Mouse (Mus musculus) hindbrain, embryonic 10.5 days (tissue): ENCODE results near the gene Cisd3. TPM values are rescaled to one million over a fixed set of nuclear protein-coding genes. Genes with fewer than 3 reads are reported as not detected.

Source experiments
- DNase-seq: peaks from one replicate; pipeline ENCODE4 v3.0.0-alpha.2; 2017; ENCODE audit warnings: low spot score
- H3K27ac ChIP-seq: fragments of 300-500 bp; sonication (generic); 2 replicates; pipeline ENCODE4 v1.5.1; 2016; ENCODE audit warnings: mild to moderate bottlenecking, moderate library complexity
- H3K27me3 ChIP-seq: fragments of 300-500 bp; sonication (generic); 2 replicates; pipeline ENCODE4 v1.6.1; 2016; ENCODE audit warnings: mild to moderate bottlenecking; ENCODE audit not compliant: poor library complexity, insufficient read depth, severe bottlenecking
- H3K36me3 ChIP-seq: fragments of 300-500 bp; sonication (generic); 2 replicates; pipeline ENCODE4 v1.6.1; 2016; ENCODE audit warnings: mild to moderate bottlenecking, moderate library complexity
- H3K4me1 ChIP-seq: fragments of 300-500 bp; sonication (generic); replicated peaks from 2 replicates; pipeline ENCODE4 v1.6.1; 2016; ENCODE audit warnings: mild to moderate bottlenecking
- H3K4me3 ChIP-seq: fragments of 300-500 bp; sonication (generic); 2 replicates; pipeline ENCODE4 v1.5.1; 2016; ENCODE audit warnings: mild to moderate bottlenecking, moderate library complexity
- H3K9me3 ChIP-seq: fragments of 300-500 bp; sonication (generic); 2 replicates; pipeline ENCODE4 v1.6.1; 2016; ENCODE audit warnings: mild to moderate bottlenecking, moderate library complexity
- WGBS: fragments of 180-500 bp; shearing (Covaris S2); methylation state at CpG from one replicate; pipeline ENCODE4 v1.1.7; 2016; 5-methylcytosine and 5-hydroxymethylcytosine counted together
- polyA plus RNA-seq: library from polyadenylated mRNA; unstranded; fragments of >200 nt; fragmentation: Nextera tagmentation; extraction: Ambion mirVana; gene quantifications from 2 replicates; pipeline ENCODE4 v1.2.1, GENCODE M21; 2016

Cisd3 gene
- polyA plus RNA-seq, 1 experiment from 2014 or later = 18.3 TPM

DNA sequence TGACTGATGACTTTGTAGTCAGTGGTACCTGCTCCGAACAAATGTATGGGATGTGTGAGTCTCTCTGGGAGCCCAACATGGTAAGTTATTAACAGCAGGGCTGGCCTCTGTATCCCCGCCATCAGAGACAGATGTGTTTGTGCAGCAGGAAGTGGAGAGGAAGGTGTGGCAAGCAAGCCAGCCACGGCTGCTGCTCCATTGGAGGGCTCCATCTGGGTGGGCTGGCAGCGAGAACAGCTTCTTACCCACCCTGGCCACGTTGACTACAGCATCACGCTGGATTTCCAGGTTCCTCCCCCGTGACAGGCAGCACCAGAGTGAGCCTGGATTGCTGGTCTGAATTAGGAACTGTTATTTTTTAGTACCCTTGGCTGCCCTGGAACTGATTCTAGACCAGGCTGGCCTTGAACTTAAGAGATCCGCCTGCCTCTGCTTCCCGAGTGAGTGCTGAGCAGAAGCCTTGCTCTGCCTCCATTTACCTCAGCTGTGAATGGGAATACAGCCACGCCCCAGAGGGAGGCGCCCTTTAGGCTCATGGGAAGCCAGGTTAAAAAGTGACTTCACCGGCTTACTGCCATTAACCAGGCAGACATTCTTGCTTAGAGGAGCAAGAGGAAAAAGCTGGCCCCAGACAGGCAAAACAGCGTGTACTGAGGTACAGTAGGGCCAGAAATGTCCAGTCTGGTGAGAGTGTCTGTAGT lies 25.7 kb downstream of the Cisd3 start:
- Histone ChIP-seq H3K27me3 (no peaks in the 10 kb centered on the region), H3K4me3 (no peak overlapping the region), H3K4me1 (no peaks in the 10 kb centered on the region), H3K9me3 (no peaks in the 10 kb centered on the region), H3K36me3 (peaks cover 89% of the 10 kb centered on the region), H3K27ac (no peak overlapping the region)
- no peak for DNase-seq
- 88% methylated on average over 13 of the region's 13 CpGs for WGBS

DNA sequence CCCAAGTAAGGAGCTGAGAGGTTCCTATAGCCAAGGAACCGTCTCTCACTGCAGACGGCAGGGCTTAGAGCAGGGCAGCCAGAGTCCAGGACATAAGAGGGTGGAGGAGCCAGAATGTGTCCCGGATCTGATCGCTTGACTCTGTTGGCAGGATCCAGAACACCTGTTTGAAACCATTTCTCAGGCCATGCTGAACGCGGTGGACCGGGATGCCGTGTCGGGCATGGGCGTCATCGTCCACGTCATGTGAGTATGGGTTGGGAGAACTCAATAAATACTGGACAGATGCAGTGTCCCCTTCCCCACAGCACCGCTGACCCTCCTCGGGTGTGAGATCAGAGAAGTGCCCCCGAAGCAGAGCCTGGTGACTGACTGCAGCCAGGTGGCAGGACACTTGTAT lies 26.7 kb downstream of the Cisd3 start:
- Histone ChIP-seq H3K9me3 (no peaks in the 10 kb centered on the region), H3K27me3 (no peaks in the 10 kb centered on the region), H3K36me3 (peaks cover 87% of the 10 kb centered on the region), H3K27ac (no peak overlapping the region), H3K4me1 (no peaks in the 10 kb centered on the region), H3K4me3 (no peak overlapping the region)
- no peak for DNase-seq
- 94% methylated on average over 15 of the region's 15 CpGs for WGBS

DNA sequence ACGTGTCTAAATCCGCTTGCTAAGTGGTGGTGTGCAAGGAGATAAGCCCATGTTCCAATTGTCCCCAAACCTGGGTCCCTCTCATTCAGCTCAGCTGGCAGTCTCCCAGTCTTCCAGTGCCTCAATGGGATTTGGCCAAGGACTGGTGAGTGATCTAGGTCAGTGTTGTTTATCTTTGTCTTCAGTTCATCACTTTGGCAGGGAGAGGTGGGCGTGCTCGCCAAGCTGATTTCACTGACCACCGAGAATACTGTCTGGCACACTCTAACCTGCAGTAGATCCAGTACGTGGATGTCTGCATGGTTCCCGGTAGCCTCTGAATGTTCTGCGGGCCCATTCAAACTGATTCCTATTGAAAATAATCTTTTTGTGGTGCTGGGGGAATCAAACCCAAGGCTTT lies 28.3 kb downstream of the Cisd3 start:
- no peak for DNase-seq
- H3K4me1 ChIP-seq = no peaks in the 10 kb centered on the region
- H3K27me3 ChIP-seq = no peaks in the 10 kb centered on the region
- no peak overlapping the region for H3K4me3 ChIP-seq
- 93% methylated on average over 8 of the region's 8 CpGs for WGBS
- H3K9me3 ChIP-seq = no peaks in the 10 kb centered on the region
- H3K36me3 ChIP-seq = peaks cover 87% of the 10 kb centered on the region
- no peak overlapping the region for H3K27ac ChIP-seq

DNA sequence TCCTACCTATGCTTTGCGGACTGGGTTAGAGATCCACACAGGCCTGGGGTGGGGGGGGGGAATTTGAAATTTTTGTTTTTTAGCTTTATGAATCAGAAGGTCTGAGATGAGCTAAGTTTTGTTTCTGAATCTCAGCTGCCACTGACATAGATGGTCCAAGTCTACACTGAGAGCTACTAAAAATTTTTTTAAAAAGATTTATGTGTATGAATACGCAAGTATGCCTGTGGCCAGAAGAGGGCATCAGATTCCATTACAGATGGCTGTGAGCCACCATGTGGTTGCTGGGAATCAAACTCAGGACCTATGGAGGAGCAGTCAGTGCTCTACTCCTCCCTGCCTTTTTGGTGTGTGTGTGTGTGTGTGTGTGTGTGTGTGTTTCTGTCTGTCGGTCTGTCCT lies 28.7 kb downstream of the Cisd3 start:
- H3K4me3 ChIP-seq = no peak overlapping the region
- no peaks in the 10 kb centered on the region for H3K9me3 ChIP-seq
- H3K27me3 ChIP-seq = no peaks in the 10 kb centered on the region
- peaks cover 87% of the 10 kb centered on the region for H3K36me3 ChIP-seq
- no peak overlapping the region for H3K27ac ChIP-seq
- DNase-seq = no peak
- H3K4me1 ChIP-seq = no peaks in the 10 kb centered on the region
- WGBS = 97% methylated on average over 3 of the region's 3 CpGs

DNA sequence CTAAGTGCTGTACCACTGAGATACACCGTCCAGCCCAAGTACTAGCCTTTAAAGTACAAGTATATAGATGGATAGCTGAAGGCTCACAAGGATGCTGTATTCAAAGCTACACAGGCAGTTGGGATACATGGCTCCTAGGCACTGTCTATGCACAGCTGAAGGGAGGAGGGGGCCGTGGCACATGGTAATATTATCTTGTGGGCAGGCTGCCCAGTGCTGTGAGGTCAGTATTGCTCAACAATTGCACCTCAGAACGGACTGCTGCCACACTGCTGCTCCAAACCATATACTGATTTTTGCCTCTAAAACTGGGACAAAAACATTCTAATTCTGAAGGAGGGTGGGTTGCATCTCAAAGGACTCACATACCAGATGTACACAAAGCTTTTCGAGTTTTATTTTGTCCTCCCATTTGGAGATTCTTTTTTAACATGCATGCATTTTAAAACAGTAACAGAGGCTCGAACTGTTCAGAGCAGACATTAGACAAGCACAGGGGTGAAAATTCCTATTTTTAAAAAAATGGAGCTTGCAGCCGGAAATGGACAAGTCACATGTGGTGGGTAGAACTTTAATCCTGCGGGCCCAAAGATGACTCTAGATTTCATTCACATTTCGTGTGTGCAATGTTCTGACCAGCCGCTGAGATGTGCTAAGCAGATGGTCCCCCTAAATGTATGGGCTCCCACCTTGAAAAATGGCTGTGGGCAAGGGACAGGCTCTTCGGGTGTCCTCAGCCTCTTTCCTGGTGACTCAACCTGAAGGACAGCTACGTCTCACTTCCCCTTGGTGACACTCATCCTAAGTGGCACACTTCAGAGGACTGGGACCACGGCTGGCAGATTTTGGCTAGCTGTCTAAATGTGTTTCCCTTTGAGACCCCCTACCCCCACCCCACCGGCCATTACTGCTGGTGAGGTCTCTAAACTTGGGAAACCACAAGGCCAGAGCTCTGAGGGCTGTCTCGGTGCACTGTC lies 29.4 kb downstream of the Cisd3 start:
- no peak for DNase-seq
- Histone ChIP-seq H3K4me3 (no peak overlapping the region), H3K36me3 (peaks cover 93% of the 10 kb centered on the region), H3K27ac (no peak overlapping the region), H3K9me3 (no peaks in the 10 kb centered on the region), H3K27me3 (no peaks in the 10 kb centered on the region), H3K4me1 (no peaks in the 10 kb centered on the region)
- WGBS = 93% methylated on average over 14 of the region's 14 CpGs

DNA sequence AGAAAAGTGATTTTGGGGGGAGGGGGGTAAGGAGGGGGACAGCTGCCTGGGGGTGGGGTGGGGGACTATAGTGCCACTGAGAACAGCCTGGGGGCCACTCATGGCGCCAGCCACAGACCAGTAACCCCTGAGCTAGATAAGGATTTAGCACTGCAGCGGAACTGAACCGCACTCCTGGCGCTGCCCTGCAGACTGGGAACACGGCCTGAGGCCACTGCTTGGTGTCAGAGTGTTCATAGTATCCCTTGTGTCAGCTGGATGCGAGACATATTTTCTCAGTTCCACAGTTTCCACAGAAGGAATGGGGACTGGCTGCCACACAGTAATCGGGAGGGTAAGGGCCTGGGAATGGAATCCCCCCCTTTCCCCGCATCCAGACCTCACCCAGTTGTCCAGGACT lies 30.4 kb downstream of the Cisd3 start:
- H3K36me3 ChIP-seq = peaks cover 98% of the 10 kb centered on the region

DNA sequence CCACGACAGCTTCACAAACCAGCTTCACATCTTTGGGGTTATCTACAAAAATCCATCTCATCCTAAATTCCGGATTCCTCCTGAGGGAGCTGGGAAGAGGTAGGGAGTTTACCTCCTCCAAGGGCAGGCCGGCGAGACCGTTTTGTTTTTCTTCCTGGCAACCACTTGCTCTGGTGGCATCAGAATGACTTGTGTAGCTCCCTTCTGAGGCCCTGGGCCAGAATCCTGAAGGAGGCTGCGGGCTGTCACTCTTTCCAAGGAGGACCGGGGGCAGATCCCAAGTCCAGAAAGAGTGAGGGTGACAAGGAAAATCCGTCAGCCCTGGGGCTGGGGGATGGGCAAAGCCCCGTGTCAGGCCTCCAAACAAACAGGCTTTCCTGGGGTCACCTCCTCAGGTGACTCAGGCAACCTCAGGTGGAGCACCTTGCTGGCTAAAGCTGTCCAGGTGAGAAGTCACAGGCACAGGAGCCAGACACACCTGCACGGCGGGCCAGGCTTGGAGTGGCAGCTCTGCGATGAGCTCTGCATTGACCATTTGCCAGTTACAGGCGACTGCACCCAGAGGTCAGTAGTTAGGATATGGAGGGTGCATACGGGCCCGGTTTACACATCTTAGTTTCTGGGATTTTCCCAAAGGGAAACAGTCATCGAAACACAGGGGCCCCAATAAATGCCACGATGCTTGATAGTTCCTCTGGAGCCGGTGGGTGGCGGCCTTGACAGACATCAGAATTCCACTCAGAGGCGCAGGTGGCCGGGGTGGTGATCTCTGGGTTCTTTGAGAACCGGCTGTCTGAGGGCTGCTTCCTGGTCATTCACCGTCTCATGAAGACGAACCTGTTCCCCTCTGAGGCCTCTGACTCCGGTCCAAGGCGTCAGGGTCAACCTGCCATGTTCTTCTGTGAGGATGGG lies 32.0 kb downstream of the Cisd3 start:
- DNase-seq = no peak
- Histone ChIP-seq H3K4me3 (no peak overlapping the region), H3K27ac (no peak overlapping the region), H3K27me3 (no peaks in the 10 kb centered on the region), H3K36me3 (peaks cover 98% of the 10 kb centered on the region), H3K4me1 (0 out of 2 replicates have a peak, but pooled peaks cover under 1% of the 10 kb centered on the region), H3K9me3 (peaks cover 6% of the 10 kb centered on the region; the same call in 1 of the 2 replicates)
- WGBS = 89% methylated on average over 26 of the region's 26 CpGs

More for the DNA sequence above, 30.4 kb downstream of the Cisd3 start:
- WGBS = 87% methylated on average over 8 of the region's 8 CpGs
- Histone ChIP-seq H3K9me3 (no peaks in the 10 kb centered on the region), H3K27me3 (no peaks in the 10 kb centered on the region), H3K27ac (no peak overlapping the region), H3K4me3 (no peak overlapping the region), H3K4me1 (no peaks in the 10 kb centered on the region)
- DNase-seq = no peak

DNA sequence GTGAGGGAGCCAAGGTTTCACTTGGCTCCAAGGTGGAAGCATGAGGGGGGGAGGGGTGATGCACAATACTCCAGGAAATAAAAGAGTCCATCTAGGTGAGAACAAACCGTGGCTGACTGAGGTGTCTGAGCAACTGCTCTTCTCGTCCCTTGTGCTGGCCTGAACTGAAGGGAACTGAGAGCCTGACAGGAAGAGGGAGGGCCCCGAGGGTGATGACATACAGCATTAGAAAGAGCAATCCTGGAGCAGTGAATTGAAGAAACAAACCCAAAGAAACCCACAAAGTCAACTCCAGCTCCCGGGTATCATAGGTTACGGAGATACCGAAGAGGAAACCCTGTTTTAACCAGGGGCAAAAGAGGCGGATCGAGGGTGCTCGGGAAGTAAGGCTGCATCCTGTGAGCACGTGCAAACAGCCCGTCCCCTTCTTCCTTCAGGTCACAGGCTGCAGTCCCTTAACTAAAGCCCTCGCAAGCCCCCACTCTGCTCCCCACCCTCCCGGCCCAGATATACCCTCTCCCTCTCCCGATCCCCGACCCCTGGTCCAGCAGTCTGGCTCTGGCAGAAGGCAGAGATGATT lies 32.7 kb downstream of the Cisd3 start:
- H3K9me3 ChIP-seq = peaks cover 6% of the 10 kb centered on the region; the same call in 1 of the 2 replicates
- H3K36me3 ChIP-seq = peaks cover 98% of the 10 kb centered on the region
- 0 out of 2 replicates have a peak, but pooled peaks cover 2% of the 10 kb centered on the region for H3K4me1 ChIP-seq

DNA sequence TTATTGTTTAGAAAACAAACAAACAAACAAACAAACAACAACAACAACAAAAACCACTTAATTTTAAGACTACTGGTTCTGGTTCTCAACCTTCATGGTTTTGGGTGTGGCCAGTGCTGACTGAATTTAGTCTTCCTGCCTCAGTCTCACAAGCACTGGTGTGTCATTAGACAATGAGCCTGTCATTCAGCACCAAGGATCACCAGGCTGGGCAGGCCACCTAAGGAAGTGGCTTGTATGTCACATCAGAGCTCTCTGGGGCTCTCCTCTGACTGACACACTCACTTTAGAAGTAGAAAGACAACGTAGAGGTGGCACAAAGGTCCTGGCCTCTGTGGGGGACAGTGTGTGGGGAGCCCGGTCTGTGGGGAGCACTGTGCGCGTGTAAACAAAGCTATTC lies 33.4 kb downstream of the Cisd3 start:
- no peak overlapping the region for H3K27ac ChIP-seq
- peaks cover 8% of the 10 kb centered on the region; the same call in 1 of the 2 replicates for H3K4me1 ChIP-seq
- WGBS = 80% methylated on average over 4 of the region's 4 CpGs
- H3K36me3 ChIP-seq = peaks cover 98% of the 10 kb centered on the region
- DNase-seq = no peak
- H3K27me3 ChIP-seq = no peaks in the 10 kb centered on the region
- peaks cover 6% of the 10 kb centered on the region; the same call in 1 of the 2 replicates for H3K9me3 ChIP-seq
- no peak overlapping the region for H3K4me3 ChIP-seq

More for the DNA sequence above, 32.7 kb downstream of the Cisd3 start:
- WGBS = 79% methylated on average over 15 of the region's 15 CpGs
- Histone ChIP-seq H3K4me3 (no peak overlapping the region), H3K27me3 (no peaks in the 10 kb centered on the region), H3K27ac (no peak overlapping the region)
- no peak for DNase-seq

DNA sequence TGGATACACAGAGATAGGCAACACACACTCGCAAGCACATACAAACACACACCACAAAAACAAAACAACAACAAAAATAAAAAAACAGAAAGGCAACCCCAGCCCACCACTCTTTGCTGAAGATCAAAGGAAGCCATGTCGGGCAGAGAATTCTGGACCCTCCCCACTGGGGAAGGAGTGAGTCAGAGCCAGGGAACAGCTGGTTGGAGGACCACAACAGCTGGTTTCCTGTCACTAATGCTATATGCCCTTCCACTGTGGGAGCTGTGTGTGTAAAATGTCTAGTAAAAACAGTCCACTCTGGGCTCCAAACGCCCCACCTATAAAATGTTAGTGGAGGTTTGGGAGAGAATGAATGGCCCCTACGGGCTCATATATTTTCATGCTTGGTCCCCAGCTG lies 35.7 kb downstream of the Cisd3 start:
- Histone ChIP-seq H3K4me3 (no peak overlapping the region), H3K27ac (no peak overlapping the region), H3K4me1 (peaks cover 8% of the 10 kb centered on the region; the same call in 1 of the 2 replicates), H3K9me3 (peaks cover 6% of the 10 kb centered on the region; the same call in 1 of the 2 replicates), H3K36me3 (peaks cover 98% of the 10 kb centered on the region), H3K27me3 (no peaks in the 10 kb centered on the region)
- 96% methylated on average over 4 of the region's 4 CpGs for WGBS
- no peak for DNase-seq

DNA sequence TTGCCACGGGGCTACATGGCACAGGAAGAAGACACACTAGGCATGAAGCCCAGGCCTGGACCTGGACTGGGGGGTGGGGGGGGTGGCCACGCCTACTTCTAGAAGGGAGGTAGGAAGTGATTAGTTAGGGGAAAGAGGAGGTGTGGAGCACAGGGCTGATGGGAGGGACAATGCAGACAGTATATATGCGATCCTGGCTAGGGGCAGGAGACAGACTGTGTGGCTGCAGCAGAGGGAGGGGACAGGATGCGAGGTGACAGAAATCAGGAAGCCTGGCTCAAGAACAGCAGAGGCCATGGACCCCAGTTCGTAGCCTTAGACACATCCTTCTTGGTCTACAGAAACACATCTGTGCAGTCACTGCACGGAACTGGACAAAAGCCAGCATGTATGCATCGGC lies 38.1 kb downstream of the Cisd3 start:
- H3K9me3 ChIP-seq = peaks cover 6% of the 10 kb centered on the region; the same call in 1 of the 2 replicates
- H3K4me3 ChIP-seq = no peak overlapping the region
- no peak for DNase-seq
- H3K36me3 ChIP-seq = peaks cover 100% of the 10 kb centered on the region
- H3K4me1 ChIP-seq = peaks cover 10% of the 10 kb centered on the region; the same call in 1 of the 2 replicates
- WGBS = 85% methylated on average over 7 of the region's 7 CpGs
- H3K27ac ChIP-seq = no peak overlapping the region; the same call in 1 of the 2 replicates
- no peaks in the 10 kb centered on the region for H3K27me3 ChIP-seq

DNA sequence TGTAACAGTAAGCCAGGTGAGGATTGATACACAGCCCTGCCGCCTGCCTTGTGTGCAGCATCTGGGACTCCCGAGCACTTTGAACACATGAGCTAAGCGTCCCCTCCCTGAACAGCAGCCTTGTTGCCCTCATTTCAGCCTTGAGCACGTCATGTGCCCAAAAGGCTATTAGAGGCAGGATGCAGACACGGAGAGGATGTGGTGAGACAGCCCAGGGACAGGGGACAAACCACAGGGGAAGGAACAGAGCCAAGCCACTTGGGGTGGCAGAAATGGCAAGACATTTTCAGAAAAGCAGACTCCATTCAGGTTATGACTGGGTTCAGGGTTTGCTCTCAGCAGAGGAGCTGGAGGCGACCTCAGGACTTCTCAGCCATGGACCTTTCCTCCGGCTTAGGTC lies 42.7 kb downstream of the Cisd3 start:
- WGBS = 79% methylated on average over 7 of the region's 7 CpGs
- Histone ChIP-seq H3K27ac (no peak overlapping the region), H3K4me3 (no peak overlapping the region), H3K36me3 (peaks cover 92% of the 10 kb centered on the region), H3K27me3 (no peaks in the 10 kb centered on the region), H3K9me3 (no peaks in the 10 kb centered on the region), H3K4me1 (peaks cover 12% of the 10 kb centered on the region; the same call in 1 of the 2 replicates)
- no peak for DNase-seq
